Mouse (Mus musculus) heart, postnatal 0 days (tissue): ENCODE data around the gene Kcnip3. TPM values are rescaled to one million over a fixed set of nuclear protein-coding genes. Genes with fewer than 3 reads are reported as not detected.

Experiments used
- ATAC-seq: fragments of 200-750 bp; cut with Nextera tagmentation; 2 replicates; pipeline ENCODE4 v1.8.0; 2017; ENCODE audit warnings: low read depth, moderate number of reproducible peaks, moderate library complexity; ENCODE audit not compliant: insufficient read depth
- DNase-seq: peaks from one replicate; pipeline ENCODE4 v3.0.0-alpha.2; 2016; ENCODE audit warnings: low spot score
- H3K27ac ChIP-seq: fragments of 300-500 bp; sonication (generic); 2 replicates; pipeline ENCODE4 v1.5.1; 2014; ENCODE audit warnings: low read depth, mild to moderate bottlenecking
- H3K27me3 ChIP-seq: fragments of 300-500 bp; sonication (generic); 2 replicates; pipeline ENCODE4 v1.6.1; 2014; ENCODE audit warnings: low read length, mixed read lengths; ENCODE audit not compliant: control insufficient read depth, insufficient read depth
- H3K36me3 ChIP-seq: fragments of 300-500 bp; sonication (generic); replicated peaks from 2 replicates; pipeline ENCODE4 v1.6.1; 2014; ENCODE audit warnings: low read length, mixed read lengths; ENCODE audit not compliant: control insufficient read depth, insufficient read depth
- H3K4me1 ChIP-seq: fragments of 300-500 bp; sonication (generic); 2 replicates; pipeline ENCODE4 v1.6.1; 2014; ENCODE audit warnings: antibody characterized with exemption; ENCODE audit not compliant: control insufficient read depth, insufficient read depth
- H3K4me2 ChIP-seq: fragments of 300-500 bp; sonication (generic); 2 replicates; pipeline ENCODE4 v1.6.1; 2014; ENCODE audit warnings: low read depth, mild to moderate bottlenecking, low read length, moderate library complexity
- H3K4me3 ChIP-seq: fragments of 300-500 bp; sonication (generic); 2 replicates; pipeline ENCODE4 v1.5.1; 2014; ENCODE audit warnings: low read depth, low read length
- H3K9ac ChIP-seq: fragments of 300-500 bp; sonication (generic); replicated peaks from 2 replicates; pipeline ENCODE4 v1.6.1; 2014; ENCODE audit warnings: low read depth, low read length, mixed read lengths
- H3K9me3 ChIP-seq: fragments of 300-500 bp; sonication (generic); replicated peaks from 2 replicates; pipeline ENCODE4 v1.6.1; 2016; ENCODE audit warnings: low read length; ENCODE audit not compliant: control insufficient read depth
- CTCF ChIP-seq: IDR thresholded peaks from 2 replicates; pipeline ENCODE4 v1.5.1; 2016; ENCODE audit warnings: antibody characterized with exemption, control low read depth, low read depth
- EP300 ChIP-seq: IDR thresholded peaks from 2 replicates; pipeline ENCODE4 v1.6.1; 2016; ENCODE audit warnings: antibody characterized with exemption, low read depth
- WGBS: fragments of 180-500 bp; shearing (Covaris S2); extraction: QIAGEN DNeasy Blood & Tissue Kit; methylation state at CpG from one replicate; pipeline ENCODE4 v1.1.7; 2014; 5-methylcytosine and 5-hydroxymethylcytosine counted together
- polyA plus RNA-seq: library from polyadenylated mRNA; unstranded; fragments of >200 nt; fragmentation: Nextera tagmentation; extraction: Ambion mirVana; gene quantifications from 2 replicates; pipeline ENCODE4 v1.2.1, GENCODE M21; 2015
- total RNA-seq: library from RNA; depleted of rRNA; stranded (reverse); fragments of >200 nt; gene quantifications from 2 replicates; pipeline ENCODE4 v1.2.3, GENCODE M21; 2014; ENCODE audit warnings: low replicate concordance

The Kcnip3 gene
- total and polyA plus RNA-seq, 2 experiments from 2014 or later: 0.20 to 7.9 TPM

DNA sequence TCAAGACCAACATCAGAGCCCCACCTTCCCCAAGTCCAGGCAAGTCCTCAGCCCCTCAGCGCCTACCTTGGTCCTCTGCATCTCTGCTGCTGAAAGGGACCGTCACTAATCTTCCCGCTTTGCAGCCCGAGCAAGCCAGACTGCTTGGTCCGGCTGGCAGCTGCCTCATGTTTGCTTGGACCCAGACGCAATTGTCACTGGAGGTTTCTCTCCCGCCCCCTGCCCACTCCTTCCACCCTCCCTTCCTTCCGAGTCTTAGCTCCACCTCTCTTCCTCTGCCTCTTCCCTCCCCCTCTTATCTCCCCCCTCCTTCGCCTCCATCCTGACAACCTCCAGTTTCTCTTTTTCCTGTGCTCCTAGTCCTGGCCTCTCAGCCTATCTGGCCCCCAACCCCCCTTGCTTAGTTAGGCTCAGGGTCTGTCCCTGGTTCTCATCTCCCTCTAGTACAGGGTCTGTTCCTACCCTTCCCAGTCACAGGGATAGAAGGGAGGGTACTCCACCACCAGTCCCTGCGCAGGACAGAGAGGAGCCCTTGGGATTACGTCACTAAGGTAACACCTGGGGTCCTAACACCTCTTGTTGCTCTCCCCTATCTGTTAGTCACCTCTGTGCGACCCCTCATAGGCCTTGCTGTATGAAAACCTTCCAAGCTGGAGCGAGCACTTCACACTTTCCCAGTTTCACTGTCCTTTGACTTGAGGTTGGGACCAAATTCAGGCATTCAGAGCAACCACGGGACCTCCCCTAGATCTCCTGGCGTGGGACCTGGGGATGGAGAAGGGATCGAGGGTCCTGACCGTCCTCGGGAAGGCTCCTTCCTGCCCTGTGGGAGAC lies 505 bp downstream of the Kcnip3 start:
- H3K4me1 ChIP-seq: 0 out of 2 replicates have a peak, but pooled peaks cover 5% of the 10 kb centered on the region
- H3K27ac ChIP-seq: no peak overlapping the region
- no peaks in the 10 kb centered on the region for H3K9me3 ChIP-seq
- H3K27me3 ChIP-seq: peaks cover 15% of the 10 kb centered on the region
- no peak overlapping the region for H3K9ac ChIP-seq
- no peak for TF ChIP-seq EP300
- TF ChIP-seq CTCF: no peak
- ATAC-seq (no peak), DNase-seq (no peak)
- 3% methylated on average over 18 of the region's 18 CpGs for WGBS
- peak overlapping the region; percentile 52 for H3K4me2 ChIP-seq
- H3K36me3 ChIP-seq: no peaks in the 10 kb centered on the region
- H3K4me3 ChIP-seq: peak overlapping the region; percentile 22

- ATAC-seq: no peak
- Histone ChIP-seq H3K27ac (no peak overlapping the region), H3K9ac (no peak overlapping the region), H3K9me3 (no peaks in the 10 kb centered on the region), H3K4me1 (0 out of 2 replicates have a peak, but pooled peaks cover 5% of the 10 kb centered on the region), H3K4me3 (no peak overlapping the region), H3K36me3 (no peaks in the 10 kb centered on the region), H3K27me3 (peaks cover 15% of the 10 kb centered on the region), H3K4me2 (no peak overlapping the region)
- no peak for TF ChIP-seq CTCF
- TF ChIP-seq EP300: no peak
- DNase-seq: no peak
These were observed 1.8 kb downstream of the Kcnip3 start for GRCm38 (mm10) chr2:127520123-127520522.

GRCm38 (mm10) chr2:127519308-127519707 lies 2.6 kb downstream of the Kcnip3 start:
- Histone ChIP-seq H3K36me3 (no peaks in the 10 kb centered on the region), H3K9me3 (no peaks in the 10 kb centered on the region), H3K4me2 (no peak overlapping the region), H3K4me1 (0 out of 2 replicates have a peak, but pooled peaks cover 5% of the 10 kb centered on the region), H3K27ac (no peak overlapping the region), H3K27me3 (peaks cover 15% of the 10 kb centered on the region), H3K4me3 (no peak overlapping the region), H3K9ac (no peak overlapping the region)
- DNase-seq (no peak), ATAC-seq (no peak)
- 66% methylated on average over 5 of the region's 5 CpGs for WGBS
- no peak for TF ChIP-seq CTCF
- no peak for TF ChIP-seq EP300

DNA sequence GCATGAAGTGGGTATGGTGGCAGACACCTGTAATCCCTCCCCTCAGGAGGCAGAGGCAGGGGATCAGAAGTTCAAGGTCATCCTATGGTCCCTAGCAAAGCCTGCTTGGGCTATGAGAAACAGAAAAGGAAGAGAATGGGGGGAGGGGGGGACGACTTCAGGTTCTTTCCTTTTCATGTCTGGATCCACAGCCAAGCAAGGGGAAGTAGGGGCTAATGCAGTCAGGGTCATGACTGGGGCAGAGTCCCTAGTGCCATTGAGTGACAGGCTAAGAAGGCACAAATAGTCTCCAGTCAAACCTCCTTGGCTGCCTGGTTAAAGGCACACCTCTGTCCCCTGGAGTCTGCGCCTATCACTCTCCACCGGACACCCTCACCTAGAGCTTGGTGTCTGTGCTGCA lies 3.1 kb downstream of the Kcnip3 start:
- Histone ChIP-seq H3K27me3 (peaks cover 15% of the 10 kb centered on the region), H3K4me1 (0 out of 2 replicates have a peak, but pooled peaks cover 5% of the 10 kb centered on the region), H3K4me3 (no peak overlapping the region), H3K9me3 (no peaks in the 10 kb centered on the region), H3K9ac (no peak overlapping the region), H3K27ac (no peak overlapping the region), H3K36me3 (no peaks in the 10 kb centered on the region), H3K4me2 (no peak overlapping the region)
- TF ChIP-seq EP300 (no peak), CTCF (no peak)
- 69% methylated on average over 3 of the region's 3 CpGs for WGBS
- DNase-seq: no peak
- ATAC-seq: no peak

GRCm38 (mm10) chr2:127518273-127518672 lies 3.6 kb downstream of the Kcnip3 start:
- Histone ChIP-seq H3K4me1 (0 out of 2 replicates have a peak, but pooled peaks cover 5% of the 10 kb centered on the region), H3K27me3 (peaks cover 15% of the 10 kb centered on the region), H3K4me3 (no peak overlapping the region), H3K36me3 (no peaks in the 10 kb centered on the region), H3K9me3 (no peaks in the 10 kb centered on the region), H3K27ac (no peak overlapping the region), H3K4me2 (no peak overlapping the region), H3K9ac (no peak overlapping the region)
- TF ChIP-seq EP300 (no peak), CTCF (no peak)
- WGBS: 39% methylated on average over 3 of the region's 3 CpGs
- no peak for DNase-seq
- no peak for ATAC-seq
